29 mouse cellular contexts compared by ENCODE assay signal in the genomic region with DNA sequence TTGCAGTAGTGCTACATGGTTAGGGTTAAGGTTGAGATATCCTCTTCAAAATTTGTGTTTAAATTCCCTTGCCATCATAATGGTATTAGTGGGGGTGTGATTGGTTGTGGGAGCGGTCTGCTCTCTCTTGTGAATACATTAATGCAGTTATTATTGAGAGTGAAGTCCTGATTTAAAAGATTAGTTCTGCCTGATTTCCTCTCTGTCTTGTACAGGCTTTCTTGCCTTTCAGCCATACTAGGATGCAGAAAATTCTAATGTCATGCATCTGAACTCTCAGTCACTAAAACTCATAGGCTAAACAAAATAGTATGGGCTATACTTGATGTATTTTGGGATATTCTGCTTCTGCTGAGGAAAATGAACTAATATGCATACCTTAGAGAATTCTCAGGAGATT. TPM values are rescaled to one million over a fixed set of nuclear protein-coding genes. Genes with fewer than 3 reads are reported as not detected.
A peak's percentile ranks its signal among the peaks of the same experiment; 100 is the strongest.
DNase-seq lines count a peak whose midpoint lies in the region; ATAC-seq and TF ChIP-seq lines count a peak whose summit lies in the region.
"Had no signal": no experiment of that assay in that cellular context is flagged by ENCODE, and none has a peak within 500 bp of the region (broad histone marks: within the 10 kb centered on the region; RNA-seq: fewer than 3 reads in every experiment).

No protein-coding gene starts in this region.

- ATAC-seq in midbrain, embryonic 11.5 days (ENCODE audit: low FRiP score): peak; percentile 30; the same call in 1 of the 2 replicates
- ATAC-seq in midbrain, embryonic 14.5 days (ENCODE audit: low FRiP score, low TSS enrichment): no peak
- no peak for ATAC-seq in midbrain, postnatal 0 days (ENCODE audit: low FRiP score)
- ATAC-seq: activated CD4-positive, CD25-positive, alpha-beta regulatory T cell, adult 4 months; CD4-positive, CD25-positive, alpha-beta regulatory T cell, adult 4 months; forebrain, embryonic 13.5 days; forebrain, embryonic 15.5 days; forebrain, postnatal 0 days; Patski had no signal

- TF ChIP-seq CTCF in midbrain, postnatal 0 days (IDR thresholded peaks at IDR 0.05): no peak

- H3K36me3 ChIP-seq in midbrain, embryonic 11.5 days (ENCODE audit: control insufficient read depth, insufficient read depth, low read length): no peaks in the 10 kb centered on the region
- H3K36me3 ChIP-seq in midbrain, embryonic 10.5 days: no peaks in the 10 kb centered on the region
- no peaks in the 10 kb centered on the region for H3K36me3 ChIP-seq in midbrain, embryonic 14.5 days (ENCODE audit: control insufficient read depth, insufficient read depth, low read length)
- no peaks in the 10 kb centered on the region for H3K36me3 ChIP-seq in midbrain, postnatal 0 days (ENCODE audit: insufficient read depth, low read length)
- H3K36me3 ChIP-seq: embryonic facial prominence, embryonic 10.5 days; embryonic facial prominence, embryonic 12.5 days; forebrain, embryonic 15.5 days; G1E had no signal

- H3K27me3 ChIP-seq in midbrain, embryonic 11.5 days (ENCODE audit: control insufficient read depth, insufficient read depth, low read length): no peaks in the 10 kb centered on the region
- no peaks in the 10 kb centered on the region for H3K27me3 ChIP-seq in midbrain, embryonic 10.5 days (ENCODE audit: low read depth, poor library complexity, severe bottlenecking)
- H3K27me3 ChIP-seq in midbrain, embryonic 14.5 days (ENCODE audit: control insufficient read depth, insufficient read depth, low read length): no peaks in the 10 kb centered on the region
- no peaks in the 10 kb centered on the region for H3K27me3 ChIP-seq in midbrain, postnatal 0 days (ENCODE audit: insufficient read depth, low read length)
- H3K27me3 ChIP-seq: CH12.LX; embryonic facial prominence, embryonic 12.5 days; forebrain, embryonic 13.5 days; forebrain, embryonic 15.5 days had no signal

- no peaks in the 10 kb centered on the region for H3K4me1 ChIP-seq in midbrain, embryonic 11.5 days (ENCODE audit: control insufficient read depth, insufficient read depth, low read length)
- H3K4me1 ChIP-seq in midbrain, embryonic 10.5 days: no peaks in the 10 kb centered on the region
- no peaks in the 10 kb centered on the region for H3K4me1 ChIP-seq in midbrain, embryonic 14.5 days (ENCODE audit: control insufficient read depth, insufficient read depth, low read length)
- no peaks in the 10 kb centered on the region for H3K4me1 ChIP-seq in midbrain, postnatal 0 days (ENCODE audit: insufficient read depth, low read length)
- H3K4me1 ChIP-seq: embryonic facial prominence, embryonic 10.5 days; embryonic facial prominence, embryonic 12.5 days; forebrain, embryonic 13.5 days; forebrain, embryonic 15.5 days had no signal

- no peak overlapping the region for H3K4me2 ChIP-seq in midbrain, embryonic 11.5 days
- H3K4me2 ChIP-seq in midbrain, embryonic 14.5 days (ENCODE audit: low read length): no peak overlapping the region
- no peak overlapping the region for H3K4me2 ChIP-seq in midbrain, postnatal 0 days (ENCODE audit: low read depth, low read length, poor library complexity, severe bottlenecking)
- H3K4me2 ChIP-seq: embryonic facial prominence, embryonic 12.5 days; forebrain, embryonic 13.5 days; forebrain, embryonic 15.5 days had no signal

- DNase-seq in embryo, embryonic 10.5 days (ENCODE audit: low spot score): peak; percentile 0
- DNase-seq in embryo, embryonic 11 days: no peak
- DNase-seq in midbrain, embryonic 11.5 days (ENCODE audit: low spot score, missing footprints): no peak
- no peak for DNase-seq in midbrain, embryonic 10.5 days (ENCODE audit: low spot score)
- peak; percentile 3 for DNase-seq in midbrain, embryonic 14.5 days
- no peak for DNase-seq in midbrain, postnatal 0 days (ENCODE audit: low spot score)
- DNase-seq: adrenal gland, adult 8-10 months; adrenal gland, postnatal 14 days; adrenal gland, postnatal 36 days; B cell, adult 2 months; cerebellum, adult 11-12 months; cerebellum, adult 2 months; cerebellum, adult 9-10 months; cerebellum, postnatal 10 days; cerebellum, postnatal 25 days; forebrain, postnatal 0 days had no signal

- no peak overlapping the region for H3K27ac ChIP-seq in midbrain, embryonic 11.5 days (ENCODE audit: low read depth, low read length)
- no peak overlapping the region for H3K27ac ChIP-seq in midbrain, embryonic 10.5 days (replicated peaks)
- no peak overlapping the region for H3K27ac ChIP-seq in midbrain, embryonic 14.5 days (replicated peaks; ENCODE audit: low read depth, low read length)
- no peak overlapping the region for H3K27ac ChIP-seq in midbrain, postnatal 0 days (ENCODE audit: low read depth, low read length)
- H3K27ac ChIP-seq: embryonic facial prominence, embryonic 10.5 days; embryonic facial prominence, embryonic 12.5 days; forebrain, embryonic 13.5 days; forebrain, embryonic 15.5 days had no signal

- 72% methylated on average over 1 of the region's 1 CpGs for WGBS in midbrain, embryonic 11.5 days
- WGBS in midbrain, embryonic 10.5 days: 54% methylated on average over 1 of the region's 1 CpGs
- WGBS in midbrain, embryonic 14.5 days: 20% methylated on average over 1 of the region's 1 CpGs
- WGBS in midbrain, postnatal 0 days: 63% methylated on average over 1 of the region's 1 CpGs

- no peak overlapping the region for H3K9ac ChIP-seq in midbrain, embryonic 11.5 days (ENCODE audit: low read length)
- no peak overlapping the region for H3K9ac ChIP-seq in midbrain, embryonic 14.5 days (replicated peaks; ENCODE audit: low read length)
- H3K9ac ChIP-seq in midbrain, postnatal 0 days (replicated peaks; ENCODE audit: low read length, poor library complexity, severe bottlenecking): no peak overlapping the region
- H3K9ac ChIP-seq: embryonic facial prominence, embryonic 12.5 days; forebrain, embryonic 13.5 days; forebrain, embryonic 15.5 days; forebrain, postnatal 0 days had no signal

- no peak overlapping the region for H3K4me3 ChIP-seq in midbrain, embryonic 11.5 days (ENCODE audit: low read depth, low read length)
- no peak overlapping the region for H3K4me3 ChIP-seq in midbrain, embryonic 10.5 days
- H3K4me3 ChIP-seq in midbrain, embryonic 14.5 days (replicated peaks; ENCODE audit: low read depth, low read length): no peak overlapping the region
- H3K4me3 ChIP-seq in midbrain, postnatal 0 days (ENCODE audit: low read depth, low read length): no peak overlapping the region
- H3K4me3 ChIP-seq: embryonic facial prominence, embryonic 10.5 days; embryonic facial prominence, embryonic 12.5 days; forebrain, embryonic 13.5 days; forebrain, embryonic 15.5 days had no signal

- H3K9me3 ChIP-seq in midbrain, embryonic 11.5 days (ENCODE audit: control insufficient read depth, low read length): no peaks in the 10 kb centered on the region
- no peaks in the 10 kb centered on the region for H3K9me3 ChIP-seq in midbrain, embryonic 10.5 days (replicated peaks)
- no peaks in the 10 kb centered on the region for H3K9me3 ChIP-seq in midbrain, embryonic 14.5 days (ENCODE audit: control insufficient read depth, low read length)
- H3K9me3 ChIP-seq in midbrain, postnatal 0 days (ENCODE audit: low read length): 0 out of 2 replicates have a peak, but pooled peaks cover 2% of the 10 kb centered on the region
- H3K9me3 ChIP-seq: embryonic facial prominence, embryonic 10.5 days; embryonic facial prominence, embryonic 12.5 days; forebrain, embryonic 13.5 days; forebrain, embryonic 15.5 days; G1E had no signal

RNA-seq across cellular contexts. Expression of a gene that starts 10.2 kb away (rescaled TPM):
- 0.10 and 0.15 TPM in 2 replicates for polyA plus RNA-seq in midbrain, embryonic 11.5 days (2014; fragmentation: Nextera tagmentation; extraction: Ambion mirVana)
- polyA plus RNA-seq in midbrain, embryonic 10.5 days (2016; fragmentation: Nextera tagmentation; extraction: Ambion mirVana): not detected in 2 replicates
- polyA plus RNA-seq in midbrain, embryonic 14.5 days (2014; fragmentation: Nextera tagmentation; extraction: Ambion mirVana): not detected in 2 replicates
- 0.05 and 0.09 TPM in 2 replicates for total RNA-seq in midbrain, postnatal 0 days (2014; rRNA removed)
- polyA plus RNA-seq in midbrain, postnatal 0 days (2015; fragmentation: Nextera tagmentation; extraction: Ambion mirVana): 0.06 and 0.07 TPM in 2 replicates
- total RNA-seq: CH12.LX; forebrain, postnatal 0 days; G1E had no signal
- polyA plus RNA-seq: activated CD4-positive, CD25-positive, alpha-beta regulatory T cell, adult 4 months; CD4-positive, CD25-positive, alpha-beta regulatory T cell, adult 4 months; cerebellum, adult 2 months; forebrain, embryonic 11.5 days; forebrain, embryonic 13.5 days; forebrain, embryonic 15.5 days; forebrain, postnatal 0 days; G1E; Patski had no signal

RNA-seq across cellular contexts. Expression of a gene that starts 40.4 kb away (rescaled TPM):
- not detected in 2 replicates for polyA plus RNA-seq in midbrain, embryonic 11.5 days (2014; fragmentation: Nextera tagmentation; extraction: Ambion mirVana)
- not detected in 2 replicates for polyA plus RNA-seq in midbrain, embryonic 10.5 days (2016; fragmentation: Nextera tagmentation; extraction: Ambion mirVana)
- not detected in 2 replicates for polyA plus RNA-seq in midbrain, embryonic 14.5 days (2014; fragmentation: Nextera tagmentation; extraction: Ambion mirVana)
- total RNA-seq in midbrain, postnatal 0 days (2014; rRNA removed): not detected in 2 replicates
- not detected in 2 replicates for polyA plus RNA-seq in midbrain, postnatal 0 days (2015; fragmentation: Nextera tagmentation; extraction: Ambion mirVana)
- total RNA-seq: adrenal gland, adult 18-20 months; adrenal gland, adult 8-10 months; adrenal gland, postnatal 14 days; adrenal gland, postnatal 36 days; CH12.LX; forebrain, postnatal 0 days; G1E had no signal
- polyA plus RNA-seq: activated CD4-positive, CD25-positive, alpha-beta regulatory T cell, adult 4 months; CD4-positive, CD25-positive, alpha-beta regulatory T cell, adult 4 months; cerebellum, adult 2 months; cortical plate, adult 2 months; embryonic facial prominence, embryonic 10.5 days; embryonic facial prominence, embryonic 12.5 days; embryonic facial prominence, embryonic 14.5 days; forebrain, embryonic 11.5 days; forebrain, embryonic 13.5 days; forebrain, embryonic 15.5 days; forebrain, postnatal 0 days; G1E; Patski had no signal

Comparison
In these comparisons a context has a peak if more than half of its experiments do, and no peak if none do; other contexts are left out.
1. DNase-seq: peak in embryo, embryonic 10.5 days (single experiment) and midbrain, embryonic 14.5 days (single experiment); none in embryo, embryonic 11 days (single experiment), midbrain, embryonic 11.5 days (single experiment), midbrain, embryonic 10.5 days (single experiment) and midbrain, postnatal 0 days (single experiment).